ENCODE assay signal across 23 mouse cellular contexts in the genomic region with DNA sequence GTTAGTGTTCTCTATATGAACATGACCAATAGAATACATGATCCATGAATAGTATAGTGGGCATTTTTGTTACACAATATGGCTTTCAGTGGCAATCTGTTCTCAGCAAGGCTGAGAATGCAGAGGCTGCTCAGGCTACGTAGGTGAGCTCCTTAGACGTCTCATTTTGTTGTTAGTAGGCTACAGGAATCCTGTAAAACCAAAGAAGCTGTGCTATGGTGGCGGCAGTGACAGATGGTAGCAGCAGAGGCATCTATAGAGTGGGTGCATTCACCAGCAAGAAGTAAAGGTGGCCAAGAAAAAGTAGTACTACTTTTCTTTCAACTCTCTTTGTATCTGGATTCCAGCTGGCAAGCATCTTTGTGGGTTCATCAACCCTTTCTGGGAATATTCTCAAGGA.
DNase-seq lines count a peak whose midpoint lies in the region; ATAC-seq and TF ChIP-seq lines count a peak whose summit lies in the region.
"Had no signal": no experiment of that assay in that cellular context is flagged by ENCODE, and none has a peak within 500 bp of the region (broad histone marks: within the 10 kb centered on the region; RNA-seq: fewer than 3 reads in every experiment).

No protein-coding gene starts in this region.

- no peak overlapping the region for H3K27ac ChIP-seq in layer of hippocampus, adult 2 months
- H3K27ac ChIP-seq: embryonic facial prominence, embryonic 12.5 days; forebrain, embryonic 12.5 days; gastrocnemius, adult 2 months; hindbrain, embryonic 10.5 days; hindbrain, embryonic 14.5 days had no signal

- no peak for DNase-seq in frontal cortex, postnatal 14 days (ENCODE audit: low spot score in 2 of 2)
- peak; percentile 6 for DNase-seq in layer of hippocampus, adult 9-11 months
- DNase-seq in layer of hippocampus, adult 2 months (ENCODE audit: low spot score in 2 of 2) = no peak
- DNase-seq in right cerebral cortex, adult 2 months (ENCODE audit: low spot score in 2 of 2) = peak; percentile 13 to 30
- no peak for DNase-seq in right cerebral cortex, postnatal 10 days (ENCODE audit: low spot score in 2 of 2)
- peak; percentile 3 to 32 for DNase-seq in right cerebral cortex, postnatal 36 days (ENCODE audit: low spot score in 2 of 2)
- DNase-seq in thymus, postnatal 4 days = no peak
- DNase-seq: adrenal gland, adult 8-10 months; adrenal gland, postnatal 36 days; B cell, adult 2 months; cerebellum, adult 11 months; cerebellum, adult 8-10 months; cerebellum, postnatal 14 days; gastrocnemius, adult 2 months; gastrocnemius, postnatal 25 days had no signal

- no peak overlapping the region for H3K4me3 ChIP-seq in layer of hippocampus, adult 2 months
- H3K4me3 ChIP-seq: embryonic facial prominence, embryonic 12.5 days; forebrain, embryonic 12.5 days; gastrocnemius, adult 2 months; heart, embryonic 12.5 days; hindbrain, embryonic 10.5 days had no signal

- ATAC-seq in frontal cortex, adult (ENCODE audit: low TSS enrichment) = peak; percentile 91
- ATAC-seq: CD4-positive, CD25-positive, alpha-beta regulatory T cell, adult 4 months; forebrain, embryonic 16.5 days had no signal

- no peak for TF ChIP-seq CTCF in layer of hippocampus, adult 2 months (conservative IDR thresholded peaks at IDR 0.05)

Comparison
In these comparisons a context has a peak if more than half of its experiments do, and no peak if none do; other contexts are left out.
1. DNase-seq: peak in layer of hippocampus, adult 9-11 months (single experiment), right cerebral cortex, adult 2 months (2 of 2) and right cerebral cortex, postnatal 36 days (2 of 2); none in frontal cortex, postnatal 14 days (0 of 2), layer of hippocampus, adult 2 months (0 of 2), right cerebral cortex, postnatal 10 days (0 of 2) and thymus, postnatal 4 days (single experiment).